Mouse (Mus musculus): ENCODE data around the gene Tll2. TPM values are rescaled to one million over a fixed set of nuclear protein-coding genes. Genes with fewer than 3 reads are reported as not detected.

Gene Tll2
- polyA plus RNA-seq, 1 experiment from 2014 or later: 0.31 TPM

GRCm38 (mm10) chr19:41104922-41105321, 101.7 kb downstream of the Tll2 start:
- Histone ChIP-seq H3K4me2 (ENCODE audit: low read depth, low read length) (no peak overlapping the region), H3K4me1 (ENCODE audit: control insufficient read depth, insufficient read depth, low read length) (no peaks in the 10 kb centered on the region), H3K9ac (replicated peaks; ENCODE audit: low read length) (no peak overlapping the region), H3K27me3 (ENCODE audit: control insufficient read depth, insufficient read depth, low read length) (no peaks in the 10 kb centered on the region), H3K9me3 (replicated peaks; ENCODE audit: control insufficient read depth, low read length) (no peaks in the 10 kb centered on the region), H3K4me3 (ENCODE audit: low read depth, low read length) (no peak overlapping the region), H3K36me3 (replicated peaks; ENCODE audit: control insufficient read depth, insufficient read depth, low read depth, low read length) (no peaks in the 10 kb centered on the region), H3K27ac (replicated peaks; ENCODE audit: low read depth, low read length) (no peak overlapping the region)
- ATAC-seq (replicated peaks; ENCODE audit: insufficient number of reproducible peaks, low FRiP score, low TSS enrichment, low read depth): no peak
- peak; percentile 70 for DNase-seq (ENCODE audit: low spot score)
- 50% methylated on average over 8 of the region's 8 CpGs for WGBS

- no peak overlapping the region for H3K4me2 ChIP-seq (ENCODE audit: low read depth, low read length)
- H3K4me3 ChIP-seq (ENCODE audit: low read depth, low read length): no peak overlapping the region
- ATAC-seq (replicated peaks; ENCODE audit: insufficient number of reproducible peaks, low FRiP score, low TSS enrichment, low read depth): no peak
- no peak for DNase-seq (ENCODE audit: low spot score)
- H3K4me1 ChIP-seq (ENCODE audit: control insufficient read depth, insufficient read depth, low read length): no peaks in the 10 kb centered on the region
- H3K9ac ChIP-seq (replicated peaks; ENCODE audit: low read length): no peak overlapping the region
- WGBS: 88% methylated on average over 8 of the region's 8 CpGs
- no peaks in the 10 kb centered on the region for H3K36me3 ChIP-seq (replicated peaks; ENCODE audit: control insufficient read depth, insufficient read depth, low read depth, low read length)
- no peaks in the 10 kb centered on the region for H3K27me3 ChIP-seq (ENCODE audit: control insufficient read depth, insufficient read depth, low read length)
- no peaks in the 10 kb centered on the region for H3K9me3 ChIP-seq (replicated peaks; ENCODE audit: control insufficient read depth, low read length)
- no peak overlapping the region for H3K27ac ChIP-seq (replicated peaks; ENCODE audit: low read depth, low read length)
Observed at GRCm38 (mm10) chr19:41101390-41101789, 105.2 kb downstream of the Tll2 start.

- H3K9me3 ChIP-seq (replicated peaks; ENCODE audit: control insufficient read depth, low read length): no peaks in the 10 kb centered on the region
- 84% methylated on average over 7 of the region's 7 CpGs for WGBS
- H3K4me2 ChIP-seq (ENCODE audit: low read depth, low read length): no peak overlapping the region
- no peak for ATAC-seq (replicated peaks; ENCODE audit: insufficient number of reproducible peaks, low FRiP score, low TSS enrichment, low read depth)
- no peak overlapping the region for H3K27ac ChIP-seq (replicated peaks; ENCODE audit: low read depth, low read length)
- no peaks in the 10 kb centered on the region for H3K27me3 ChIP-seq (ENCODE audit: control insufficient read depth, insufficient read depth, low read length)
- no peak for DNase-seq (ENCODE audit: low spot score)
- H3K36me3 ChIP-seq (replicated peaks; ENCODE audit: control insufficient read depth, insufficient read depth, low read depth, low read length): no peaks in the 10 kb centered on the region
- H3K4me3 ChIP-seq (ENCODE audit: low read depth, low read length): no peak overlapping the region
- H3K4me1 ChIP-seq (ENCODE audit: control insufficient read depth, insufficient read depth, low read length): no peaks in the 10 kb centered on the region
- H3K9ac ChIP-seq (replicated peaks; ENCODE audit: low read length): no peak overlapping the region
Observed at GRCm38 (mm10) chr19:41100863-41101262, 105.8 kb downstream of the Tll2 start.

DNA sequence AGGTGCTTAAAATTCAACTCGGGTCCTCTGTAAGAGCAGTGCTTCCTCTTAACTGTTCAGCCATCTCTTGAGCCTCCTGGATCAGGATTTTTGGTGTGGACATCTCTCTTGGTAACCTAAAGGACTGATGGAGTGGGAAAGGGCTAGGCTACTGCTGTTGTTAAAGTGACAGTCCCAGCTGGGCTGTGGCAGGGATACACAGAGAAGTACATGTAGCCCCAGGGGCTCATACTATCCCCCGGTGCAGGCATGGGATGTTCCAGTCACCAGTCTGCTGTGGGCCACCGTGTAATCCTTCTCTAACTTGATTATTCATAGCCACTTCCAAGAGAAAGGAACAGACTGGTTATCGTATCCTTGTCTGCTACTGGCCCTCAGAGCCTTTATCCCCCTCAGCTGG, 109.6 kb downstream of the Tll2 start:
- no peak overlapping the region for H3K27ac ChIP-seq (replicated peaks; ENCODE audit: low read depth, low read length)
- ATAC-seq (replicated peaks; ENCODE audit: insufficient number of reproducible peaks, low FRiP score, low TSS enrichment, low read depth): no peak
- H3K36me3 ChIP-seq (replicated peaks; ENCODE audit: control insufficient read depth, insufficient read depth, low read depth, low read length): no peaks in the 10 kb centered on the region
- no peaks in the 10 kb centered on the region for H3K9me3 ChIP-seq (replicated peaks; ENCODE audit: control insufficient read depth, low read length)
- H3K4me2 ChIP-seq (ENCODE audit: low read depth, low read length): no peak overlapping the region
- 61% methylated on average over 4 of the region's 4 CpGs for WGBS
- H3K4me1 ChIP-seq (ENCODE audit: control insufficient read depth, insufficient read depth, low read length): no peaks in the 10 kb centered on the region
- no peaks in the 10 kb centered on the region for H3K27me3 ChIP-seq (ENCODE audit: control insufficient read depth, insufficient read depth, low read length)
- H3K9ac ChIP-seq (replicated peaks; ENCODE audit: low read length): no peak overlapping the region
- H3K4me3 ChIP-seq (ENCODE audit: low read depth, low read length): no peak overlapping the region
- no peak for DNase-seq (ENCODE audit: low spot score)

DNA sequence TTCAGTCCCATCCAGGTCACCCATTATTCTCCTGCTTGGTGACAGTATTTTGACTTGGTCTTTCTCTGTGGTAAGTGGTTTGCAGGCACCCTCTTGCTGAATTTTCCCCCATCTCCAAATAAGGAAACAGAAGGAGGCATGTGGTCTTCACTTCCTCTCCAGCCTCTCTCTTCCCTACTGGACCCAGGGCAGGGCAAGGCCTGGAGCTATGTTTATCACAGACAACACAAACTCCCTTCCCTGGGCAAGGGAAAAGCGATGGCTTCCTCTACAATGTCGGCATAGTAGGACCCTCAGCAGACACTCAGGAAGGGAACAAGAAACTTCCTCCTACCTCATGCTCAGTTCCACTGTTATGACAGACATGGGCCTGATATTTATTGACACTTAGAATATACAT, 114.7 kb downstream of the Tll2 start:
- peaks cover 6% of the 10 kb centered on the region; the same call in 1 of the 2 replicates for H3K27me3 ChIP-seq (ENCODE audit: control insufficient read depth, insufficient read depth, low read length)
- DNase-seq (ENCODE audit: low spot score) (no peak), ATAC-seq (replicated peaks; ENCODE audit: insufficient number of reproducible peaks, low FRiP score, low TSS enrichment, low read depth) (no peak)
- no peak overlapping the region for H3K27ac ChIP-seq (replicated peaks; ENCODE audit: low read depth, low read length)
- no peak overlapping the region for H3K4me3 ChIP-seq (ENCODE audit: low read depth, low read length)
- H3K4me2 ChIP-seq (ENCODE audit: low read depth, low read length): no peak overlapping the region
- no peaks in the 10 kb centered on the region for H3K4me1 ChIP-seq (ENCODE audit: control insufficient read depth, insufficient read depth, low read length)
- H3K9ac ChIP-seq (replicated peaks; ENCODE audit: low read length): no peak overlapping the region
- 58% methylated on average over 2 of the region's 2 CpGs for WGBS
- no peaks in the 10 kb centered on the region for H3K9me3 ChIP-seq (replicated peaks; ENCODE audit: control insufficient read depth, low read length)
- no peaks in the 10 kb centered on the region for H3K36me3 ChIP-seq (replicated peaks; ENCODE audit: control insufficient read depth, insufficient read depth, low read depth, low read length)

- no peaks in the 10 kb centered on the region for H3K36me3 ChIP-seq (replicated peaks; ENCODE audit: control insufficient read depth, insufficient read depth, low read depth, low read length)
- peaks cover 6% of the 10 kb centered on the region; the same call in 1 of the 2 replicates for H3K27me3 ChIP-seq (ENCODE audit: control insufficient read depth, insufficient read depth, low read length)
- H3K4me1 ChIP-seq (ENCODE audit: control insufficient read depth, insufficient read depth, low read length): no peaks in the 10 kb centered on the region
- no peak overlapping the region for H3K27ac ChIP-seq (replicated peaks; ENCODE audit: low read depth, low read length)
- ATAC-seq (replicated peaks; ENCODE audit: insufficient number of reproducible peaks, low FRiP score, low TSS enrichment, low read depth): 0 out of 2 replicates have a peak, but pooled peaks have one; percentile 24
- no peak overlapping the region for H3K4me2 ChIP-seq (ENCODE audit: low read depth, low read length)
- no peak overlapping the region for H3K9ac ChIP-seq (replicated peaks; ENCODE audit: low read length)
- no peak overlapping the region for H3K4me3 ChIP-seq (ENCODE audit: low read depth, low read length)
- 11% methylated on average over 5 of the region's 5 CpGs for WGBS
- DNase-seq (ENCODE audit: low spot score): peak; percentile 91
- no peaks in the 10 kb centered on the region for H3K9me3 ChIP-seq (replicated peaks; ENCODE audit: control insufficient read depth, low read length)
Observed at GRCm38 (mm10) chr19:41089833-41090232, 116.8 kb downstream of the Tll2 start.

GRCm38 (mm10) chr19:41088491-41088890, 118.1 kb downstream of the Tll2 start:
- WGBS: 38% methylated on average over 18 of the region's 18 CpGs
- Histone ChIP-seq H3K4me3 (ENCODE audit: low read depth, low read length) (no peak overlapping the region), H3K9me3 (replicated peaks; ENCODE audit: control insufficient read depth, low read length) (no peaks in the 10 kb centered on the region), H3K36me3 (replicated peaks; ENCODE audit: control insufficient read depth, insufficient read depth, low read depth, low read length) (no peaks in the 10 kb centered on the region), H3K4me1 (ENCODE audit: control insufficient read depth, insufficient read depth, low read length) (no peaks in the 10 kb centered on the region), H3K9ac (replicated peaks; ENCODE audit: low read length) (no peak overlapping the region), H3K4me2 (ENCODE audit: low read depth, low read length) (no peak overlapping the region), H3K27ac (replicated peaks; ENCODE audit: low read depth, low read length) (no peak overlapping the region), H3K27me3 (ENCODE audit: control insufficient read depth, insufficient read depth, low read length) (peaks cover 6% of the 10 kb centered on the region; the same call in 1 of the 2 replicates)
- DNase-seq (ENCODE audit: low spot score) (no peak), ATAC-seq (replicated peaks; ENCODE audit: insufficient number of reproducible peaks, low FRiP score, low TSS enrichment, low read depth) (no peak)

GRCm38 (mm10) chr19:41087901-41088300, 118.7 kb downstream of the Tll2 start:
- 40% methylated on average over 4 of the region's 4 CpGs for WGBS
- no peak overlapping the region for H3K4me3 ChIP-seq (ENCODE audit: low read depth, low read length)
- H3K9me3 ChIP-seq (replicated peaks; ENCODE audit: control insufficient read depth, low read length): no peaks in the 10 kb centered on the region
- H3K4me1 ChIP-seq (ENCODE audit: control insufficient read depth, insufficient read depth, low read length): no peaks in the 10 kb centered on the region
- DNase-seq (ENCODE audit: low spot score) (no peak), ATAC-seq (replicated peaks; ENCODE audit: insufficient number of reproducible peaks, low FRiP score, low TSS enrichment, low read depth) (no peak)
- H3K4me2 ChIP-seq (ENCODE audit: low read depth, low read length): no peak overlapping the region
- no peaks in the 10 kb centered on the region for H3K36me3 ChIP-seq (replicated peaks; ENCODE audit: control insufficient read depth, insufficient read depth, low read depth, low read length)
- H3K9ac ChIP-seq (replicated peaks; ENCODE audit: low read length): no peak overlapping the region
- no peak overlapping the region for H3K27ac ChIP-seq (replicated peaks; ENCODE audit: low read depth, low read length)
- peaks cover 6% of the 10 kb centered on the region; the same call in 1 of the 2 replicates for H3K27me3 ChIP-seq (ENCODE audit: control insufficient read depth, insufficient read depth, low read length)

All from embryonic facial prominence, embryonic 11.5 days (tissue).